Mouse (Mus musculus): ENCODE results near the gene Thbs3.
"Not testable (repeated sequence)": the region's sequence is repeated elsewhere in the genome, so short reads cannot be mapped to it uniquely, and the experiment has no call there.

The Thbs3 gene

DNA sequence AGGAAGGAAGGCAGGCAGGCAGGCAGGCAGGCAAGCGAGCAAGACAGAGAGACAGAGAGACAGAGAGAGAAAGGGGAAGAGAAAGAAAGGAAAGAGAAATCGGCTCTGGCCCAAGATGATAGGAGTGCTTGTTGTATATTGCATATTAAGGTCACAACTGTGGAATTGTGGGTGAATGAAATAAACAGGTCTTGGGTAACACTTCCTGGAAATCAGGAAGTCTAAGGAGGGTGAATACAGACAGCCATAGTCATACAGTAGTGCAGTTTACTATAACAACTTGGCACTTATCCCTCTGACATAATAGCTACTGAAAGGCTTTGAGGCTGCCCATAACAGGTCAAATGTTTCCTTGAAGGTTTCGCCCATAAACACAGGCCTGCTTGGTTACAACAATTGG, 15.1 kb upstream of the Thbs3 start:
- DNase-seq = no peak

DNA sequence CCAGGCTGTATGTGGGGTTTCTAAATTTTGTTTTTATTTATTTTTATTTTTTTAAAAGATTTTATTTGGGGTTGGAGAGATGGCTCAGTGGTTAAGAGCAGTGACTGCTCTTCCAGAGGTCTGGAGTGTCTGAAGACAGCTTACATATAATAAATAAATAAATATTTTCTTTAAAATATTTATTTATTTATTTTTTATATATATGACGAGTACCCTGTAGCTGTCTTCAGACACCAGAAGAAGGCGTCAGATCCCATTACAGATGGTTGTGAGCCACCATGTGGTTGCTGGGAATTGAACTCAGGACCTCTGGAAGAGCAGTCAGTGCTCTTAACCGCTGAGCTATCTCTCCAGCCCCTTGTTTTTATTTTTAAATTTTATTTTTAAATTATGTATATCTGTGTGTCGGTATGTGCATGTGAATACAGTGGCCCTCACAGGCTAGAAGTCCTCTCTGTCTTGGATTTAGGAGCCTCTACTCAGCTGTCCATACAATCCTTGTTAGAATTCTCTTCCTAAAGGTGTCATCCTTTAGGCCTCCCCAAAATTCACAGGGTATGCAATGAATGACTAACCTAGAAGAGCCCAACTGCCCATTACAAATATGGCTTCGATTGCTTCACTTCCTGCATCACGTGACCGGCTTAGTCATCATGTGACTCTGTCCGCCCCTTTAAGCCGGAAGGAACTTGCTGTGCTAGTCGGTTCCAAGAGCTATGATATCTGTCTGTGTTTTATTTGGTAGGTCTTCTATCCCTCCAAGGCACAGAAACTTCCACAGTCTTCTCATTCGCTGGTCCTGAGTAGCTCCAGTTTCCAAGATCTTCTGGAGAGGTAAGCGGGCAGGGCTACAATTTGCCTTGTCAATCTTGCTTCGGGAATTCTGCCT, 12.5 kb upstream of the Thbs3 start, which contains the start of gene Gba:
TSS of gene Gba (plus strand) at position 676 of the 889 bp plus-strand sequence.
- peak; percentile 88 for DNase-seq

DNA sequence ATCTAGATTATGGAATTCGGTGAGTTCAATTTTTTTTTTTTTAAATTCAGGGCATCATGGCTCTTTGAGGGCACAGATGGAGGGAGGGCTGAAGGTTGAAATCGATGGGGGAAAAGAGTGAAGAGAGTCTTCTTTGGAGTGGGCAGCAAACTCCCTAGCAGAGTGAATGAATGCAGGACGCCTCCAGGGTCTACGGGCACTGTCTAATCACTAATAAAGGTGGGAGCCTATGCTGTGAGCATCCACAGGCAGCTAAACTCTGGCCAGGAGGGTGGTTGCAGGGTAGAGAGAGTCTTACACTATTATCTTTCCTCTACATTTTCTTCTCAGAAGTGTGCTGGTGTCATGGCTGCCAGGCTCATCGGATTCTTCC, 11.9 kb upstream of the Thbs3 start:
- no peak for DNase-seq

DNA sequence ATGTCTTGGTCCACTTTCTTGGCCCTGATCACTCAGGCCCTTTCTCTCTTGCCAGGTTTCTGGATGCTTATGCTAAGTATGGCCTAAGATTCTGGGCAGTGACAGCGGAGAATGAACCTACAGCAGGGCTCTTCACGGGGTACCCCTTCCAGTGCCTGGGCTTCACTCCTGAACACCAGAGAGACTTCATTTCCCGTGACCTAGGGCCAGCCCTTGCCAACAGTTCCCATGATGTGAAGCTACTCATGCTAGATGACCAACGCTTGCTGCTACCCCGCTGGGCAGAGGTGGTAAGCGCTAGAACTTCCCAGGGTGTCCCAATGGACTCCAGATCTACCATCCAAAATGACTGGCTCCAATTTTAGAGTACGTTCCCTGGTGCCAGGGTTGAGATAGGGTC, 8.9 kb upstream of the Thbs3 start:
- DNase-seq = no peak

DNA sequence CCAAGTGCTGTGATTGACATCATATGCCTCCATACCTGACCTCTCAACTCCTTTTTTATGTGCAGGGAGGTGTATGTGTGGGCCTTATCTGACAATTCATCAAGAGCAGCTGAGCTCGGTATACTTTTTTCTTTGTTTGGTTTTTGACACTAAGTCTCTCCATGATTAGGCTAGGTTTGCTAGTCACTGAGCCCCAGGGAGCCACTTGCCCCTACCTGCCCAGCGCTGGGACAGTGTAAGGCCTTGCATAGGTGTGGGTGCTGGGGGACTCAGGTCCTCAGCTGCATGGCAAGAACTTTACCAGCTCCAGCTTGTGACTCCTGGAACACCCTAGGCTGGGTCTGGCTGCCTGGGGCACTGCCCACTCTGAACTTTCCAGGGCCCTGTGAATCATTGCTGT, 8.3 kb upstream of the Thbs3 start:
- DNase-seq = no peak

DNA sequence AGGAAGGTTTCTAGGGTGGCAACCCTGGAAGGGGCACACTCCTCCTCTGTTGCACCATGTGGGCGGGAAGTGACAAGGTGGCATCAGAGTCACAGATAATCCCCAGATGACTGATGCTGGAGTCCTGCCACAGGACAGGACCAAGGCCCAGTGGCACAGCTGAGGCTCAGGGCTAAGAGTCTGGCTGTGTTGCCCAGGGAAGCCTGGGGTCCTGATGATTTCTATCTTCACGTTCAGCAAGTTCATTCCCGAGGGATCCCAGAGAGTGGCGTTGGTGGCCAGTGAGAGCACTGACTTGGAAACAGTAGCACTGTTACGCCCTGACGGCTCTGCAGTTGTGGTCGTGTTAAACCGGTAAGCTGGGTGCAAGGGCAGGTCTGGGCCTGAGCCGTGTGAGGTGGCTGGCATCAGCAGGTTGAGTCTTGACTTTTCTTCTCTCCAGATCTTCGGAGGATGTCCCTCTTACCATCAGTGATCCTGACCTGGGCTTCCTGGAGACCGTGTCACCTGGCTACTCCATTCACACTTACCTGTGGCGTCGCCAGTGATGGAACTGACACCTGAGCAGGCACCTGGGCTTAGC, 6.8 kb upstream of the Thbs3 start:
- DNase-seq = no peak

DNA sequence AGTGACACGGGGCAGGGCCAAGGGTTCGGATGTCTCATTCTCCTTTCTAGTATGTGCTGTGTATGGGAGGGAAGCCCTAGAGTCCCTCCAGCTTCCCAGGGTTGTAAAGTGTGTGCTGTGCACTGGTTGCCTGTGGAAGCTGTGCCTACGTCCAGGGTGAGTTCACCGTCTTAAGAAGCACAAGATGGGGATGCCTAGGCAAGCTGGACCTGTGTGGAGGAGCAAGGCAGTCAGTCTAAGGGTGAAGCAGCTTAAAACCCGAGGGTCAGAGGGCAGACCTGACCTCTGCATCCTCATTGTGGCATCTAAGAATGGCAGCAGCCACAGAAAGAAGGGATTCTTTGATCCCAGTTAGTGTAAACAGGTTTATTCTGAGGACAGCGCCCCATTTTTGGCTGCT, 6.2 kb upstream of the Thbs3 start:
- DNase-seq = no peak

DNA sequence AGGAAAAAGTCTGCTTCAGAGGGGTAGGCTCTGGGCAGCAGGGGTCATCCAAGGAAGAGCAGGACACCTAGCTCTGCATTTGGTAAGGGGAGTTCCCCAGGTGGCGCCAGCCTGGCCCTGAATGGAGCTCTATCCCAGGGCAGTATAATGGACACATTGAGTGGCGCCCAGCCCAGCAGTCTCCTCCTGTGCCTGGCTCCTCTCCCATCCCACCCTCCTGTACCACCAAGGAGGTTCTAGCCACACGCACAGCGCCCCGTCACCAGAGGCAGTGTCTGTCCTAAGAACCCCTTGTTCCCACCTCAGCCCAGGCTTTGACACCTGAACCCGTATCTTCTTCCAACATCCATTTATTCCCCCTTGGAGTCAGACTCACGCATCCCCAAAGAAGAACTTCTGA, 5.2 kb upstream of the Thbs3 start:
- no peak for DNase-seq

DNA sequence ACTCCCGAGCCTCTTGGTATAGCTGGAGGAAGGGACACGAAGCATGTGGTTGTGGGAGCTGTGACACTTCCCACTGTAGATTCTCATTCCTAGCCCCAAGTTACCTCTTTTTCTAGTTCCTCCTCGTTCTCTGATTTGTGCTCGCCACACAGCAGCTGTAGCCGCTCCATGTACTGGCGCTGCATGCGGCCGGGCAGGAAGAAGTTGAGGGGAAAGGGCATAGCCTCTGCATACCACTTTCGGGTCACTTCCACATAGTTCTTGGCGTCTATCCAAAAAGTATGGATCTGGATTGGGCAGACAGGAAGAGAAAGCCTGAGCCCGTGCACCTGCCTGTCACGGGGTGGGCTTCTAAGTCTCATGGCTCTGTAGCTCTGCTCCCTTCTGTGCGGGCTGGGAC, 4.8 kb upstream of the Thbs3 start:
- DNase-seq = peak; percentile 19

DNA sequence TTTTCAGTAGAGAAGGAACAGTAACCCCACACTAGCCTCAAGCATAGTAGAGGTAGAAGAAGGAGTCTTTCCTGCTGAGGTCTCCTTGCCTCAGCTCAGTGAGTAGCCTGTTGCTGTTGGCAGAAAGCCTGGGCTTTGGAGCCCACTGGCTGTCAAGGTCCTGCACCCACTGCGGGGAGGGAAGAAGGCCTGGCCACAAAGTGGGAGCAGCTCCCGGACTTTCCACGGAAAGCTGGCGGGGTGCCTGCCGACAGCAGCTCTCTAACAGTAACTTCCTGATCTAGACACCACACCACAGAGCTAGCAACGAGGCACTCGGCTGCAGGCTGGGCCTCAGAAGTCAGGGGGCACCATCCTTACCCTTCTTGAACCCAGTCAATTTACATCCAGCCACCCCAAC, 4.2 kb upstream of the Thbs3 start:
- peak; percentile 28 for DNase-seq

DNA sequence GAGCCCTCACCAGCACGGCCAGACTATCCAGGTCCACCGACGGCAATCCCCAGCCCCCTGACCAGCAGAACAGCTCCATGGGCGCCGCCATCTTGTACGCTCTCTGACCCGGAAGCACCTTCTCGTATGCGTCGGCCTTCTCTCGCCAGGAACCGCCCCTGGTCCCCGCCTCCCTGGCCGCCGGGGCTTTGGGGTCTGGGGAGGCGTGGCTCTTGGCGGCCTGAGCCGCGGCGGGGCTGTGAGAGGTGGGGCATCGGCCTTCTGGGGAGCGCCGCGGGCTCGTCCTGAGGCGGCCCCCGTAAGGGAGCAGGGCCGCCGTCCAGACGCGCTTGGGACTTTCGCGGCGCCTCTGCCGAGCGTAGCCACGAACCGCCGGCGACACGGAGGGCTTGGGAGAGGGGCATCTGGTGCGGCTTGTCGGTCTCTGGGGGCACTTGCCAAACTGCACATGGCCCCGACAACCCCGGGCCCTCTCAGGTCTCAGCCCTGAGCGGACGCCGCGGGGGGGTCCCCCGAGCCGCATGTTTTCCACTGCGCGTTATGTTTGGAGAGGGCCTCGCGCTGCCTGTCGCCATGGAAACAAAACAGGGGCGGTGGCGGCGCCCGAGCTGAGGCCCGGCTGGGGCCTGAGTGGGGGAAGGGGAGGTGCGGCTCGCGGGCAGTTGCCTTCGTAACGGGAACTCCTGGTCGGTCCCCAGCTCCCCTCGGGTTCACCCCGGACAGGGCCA, 1.0 kb upstream of the Thbs3 start:
- peak; percentile 92 for DNase-seq

DNA sequence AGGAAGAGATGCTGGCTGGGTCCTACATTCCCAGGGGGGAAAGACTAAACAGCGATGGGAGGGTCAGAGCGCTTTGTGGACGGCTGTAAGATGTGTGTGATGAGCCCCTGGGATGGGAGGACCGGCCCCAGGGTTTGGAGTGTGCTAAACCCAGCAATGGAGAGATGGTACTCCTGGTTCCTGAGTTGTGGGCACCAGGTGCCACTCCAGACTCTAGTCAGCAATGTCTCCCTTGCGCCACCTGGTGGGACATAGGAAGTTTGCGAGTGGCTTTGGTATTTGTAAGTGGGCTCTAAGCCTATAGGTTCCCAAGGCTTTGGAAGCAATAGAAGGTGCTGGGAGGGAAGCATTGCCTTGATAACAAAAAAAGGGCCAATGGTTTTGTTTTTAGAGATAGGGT, 873 bp downstream of the Thbs3 start:
- DNase-seq = peak; percentile 88

DNA sequence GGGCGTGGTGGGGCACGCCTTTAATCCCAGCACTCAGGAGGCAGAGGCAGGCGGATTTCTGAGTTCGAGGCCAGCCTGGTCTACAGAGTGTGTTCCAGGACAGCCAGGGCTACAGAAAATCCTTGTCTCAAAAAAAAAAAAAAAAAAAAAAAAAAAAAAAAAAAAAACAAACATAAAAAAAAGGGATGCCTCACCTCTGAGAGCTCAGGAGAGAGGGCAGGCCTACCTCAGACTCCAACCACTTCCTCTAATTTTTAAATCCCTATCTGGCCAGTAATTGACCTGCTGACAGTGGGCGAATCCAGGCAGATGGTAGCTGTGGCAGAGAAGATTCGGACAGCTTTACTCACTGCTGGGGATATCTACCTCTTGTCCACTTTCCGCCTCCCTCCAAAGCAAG, 1.4 kb downstream of the Thbs3 start:
- DNase-seq = not testable (repeated sequence)

DNA sequence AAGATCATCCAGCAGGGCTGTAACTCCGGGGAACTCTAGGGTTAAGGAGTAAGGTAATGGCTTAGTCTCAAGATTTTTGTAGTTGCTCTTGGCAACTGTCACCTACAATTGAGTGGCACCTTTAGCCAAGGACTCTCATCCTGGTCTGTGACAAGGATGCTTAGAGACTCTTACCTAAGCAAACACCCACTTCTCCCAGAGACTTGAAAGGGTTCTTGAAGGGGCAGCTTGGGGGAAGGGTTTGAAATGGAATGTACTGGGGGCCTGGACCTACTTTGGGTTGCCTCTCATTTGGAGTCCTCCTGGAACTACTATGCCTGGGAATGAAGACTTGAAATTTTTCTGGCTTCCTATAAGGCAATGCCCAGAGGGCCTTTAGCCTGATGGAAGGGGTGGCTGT, 3.3 kb downstream of the Thbs3 start:
- no peak for DNase-seq

DNA sequence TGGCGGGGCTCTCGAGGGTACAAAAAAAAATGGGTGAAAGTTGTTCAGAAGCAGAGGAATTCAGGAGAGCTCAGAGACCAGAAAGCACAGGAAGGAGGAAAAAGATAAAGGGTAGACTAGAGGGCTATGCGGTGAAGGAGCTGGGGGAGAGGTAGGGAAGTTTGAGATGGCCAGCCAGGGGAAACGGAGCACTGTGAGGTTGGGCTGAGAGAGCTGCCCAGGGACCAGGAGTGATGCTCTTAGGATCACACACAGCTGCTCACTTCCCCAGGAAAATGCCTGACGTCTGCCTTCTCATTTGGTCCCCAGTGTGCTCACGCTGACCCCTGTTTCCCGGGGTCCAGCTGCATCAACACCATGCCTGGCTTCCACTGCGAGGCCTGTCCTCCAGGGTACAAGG, 4.6 kb downstream of the Thbs3 start:
- no peak for DNase-seq

DNA sequence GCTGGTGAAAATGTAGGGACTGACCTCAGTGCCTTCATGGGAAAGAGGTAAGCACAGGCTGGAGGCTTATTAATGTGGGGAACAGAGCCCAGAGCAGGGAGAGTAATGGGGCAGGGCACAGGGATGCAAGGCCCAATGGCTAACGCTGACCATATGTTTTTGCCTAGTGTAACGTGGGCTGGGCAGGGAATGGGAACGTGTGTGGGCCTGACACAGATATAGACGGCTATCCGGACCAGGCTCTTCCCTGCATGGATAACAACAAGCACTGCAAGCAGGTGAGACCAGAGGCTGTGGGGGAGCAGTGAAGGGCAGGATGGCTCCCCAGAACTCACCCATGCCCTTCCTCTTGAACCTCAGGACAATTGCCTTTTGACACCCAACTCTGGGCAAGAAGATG, 6.2 kb downstream of the Thbs3 start:
- no peak for DNase-seq

DNA sequence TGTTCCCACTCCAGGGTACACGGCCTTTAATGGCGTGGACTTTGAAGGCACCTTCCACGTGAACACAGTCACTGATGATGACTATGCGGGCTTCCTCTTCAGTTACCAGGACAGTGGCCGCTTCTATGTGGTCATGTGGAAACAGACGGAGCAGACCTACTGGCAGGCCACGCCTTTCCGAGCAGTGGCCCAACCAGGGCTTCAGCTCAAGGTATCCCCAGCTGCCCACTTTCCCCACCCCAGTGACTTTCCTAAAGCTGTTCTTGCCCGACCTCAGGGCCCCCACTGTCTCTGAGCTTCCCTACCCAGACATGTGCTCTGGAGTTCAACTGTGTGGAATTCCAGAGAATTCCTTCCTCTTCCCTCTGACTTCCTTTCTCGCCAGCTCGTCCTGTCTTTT, 9.8 kb downstream of the Thbs3 start:
- DNase-seq = no peak

DNA sequence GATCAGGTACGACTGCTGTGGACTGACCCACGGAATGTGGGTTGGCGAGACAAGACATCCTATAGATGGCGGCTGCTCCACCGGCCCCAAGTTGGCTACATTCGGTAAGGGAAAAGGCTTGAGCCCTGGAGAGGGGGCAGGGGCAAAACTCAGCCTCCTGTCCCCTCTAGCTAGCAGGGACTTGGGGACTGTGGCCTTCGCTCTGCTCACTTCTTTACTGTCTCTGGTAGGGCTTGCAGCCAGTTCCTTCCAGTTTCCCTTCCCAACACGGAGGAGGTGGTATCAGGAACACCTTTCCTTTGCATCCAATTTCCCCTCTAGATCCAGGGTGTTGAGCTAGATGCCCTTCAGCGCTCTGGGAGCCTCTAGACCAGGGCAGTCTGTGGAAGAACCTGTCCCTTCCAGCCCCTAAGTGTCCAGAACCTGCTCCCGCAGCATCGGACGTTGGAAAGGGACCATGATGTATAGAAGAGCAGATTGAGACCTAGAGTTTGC, 10.4 kb downstream of the Thbs3 start:
- DNase-seq = no peak

DNA sequence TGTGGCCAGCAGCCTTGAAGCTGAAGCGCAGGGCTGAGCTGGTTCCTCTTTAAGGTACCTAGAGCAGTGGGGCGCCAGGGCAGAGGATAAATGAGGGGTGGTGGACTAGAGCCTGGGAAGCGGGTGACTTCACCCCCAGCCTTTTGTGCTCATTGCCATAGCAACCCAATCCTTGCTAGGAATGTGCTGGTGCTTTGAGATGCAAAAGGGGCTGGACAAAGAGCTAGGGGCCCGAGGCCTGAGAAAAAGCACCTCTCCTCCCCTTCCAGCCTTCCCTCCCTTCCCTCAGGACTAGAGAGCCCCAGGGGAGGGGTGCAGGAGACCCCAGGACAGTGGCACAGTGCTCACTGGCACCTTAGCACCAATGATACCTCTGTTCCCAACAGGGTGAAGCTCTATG, 10.9 kb downstream of the Thbs3 start:
- no peak for DNase-seq

DNA sequence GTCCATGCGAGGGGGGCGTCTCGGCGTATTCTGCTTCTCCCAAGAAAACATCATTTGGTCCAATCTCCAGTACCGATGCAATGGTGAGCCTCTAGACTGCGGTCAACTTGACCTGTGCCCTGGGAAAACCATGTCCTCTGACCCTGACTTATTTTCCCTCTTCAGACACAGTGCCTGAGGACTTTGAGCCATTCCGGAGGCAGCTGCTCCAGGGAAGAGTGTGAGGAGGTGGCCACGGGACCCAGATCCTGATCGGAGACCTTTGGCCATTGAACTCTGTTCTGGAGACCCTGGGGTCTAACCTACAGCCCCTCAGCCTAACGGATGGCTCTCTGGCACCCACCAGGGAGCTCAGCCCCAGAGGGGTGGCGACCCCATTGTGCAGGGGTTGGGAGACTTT, 11.4 kb downstream of the Thbs3 start:
- no peak for DNase-seq

DNA sequence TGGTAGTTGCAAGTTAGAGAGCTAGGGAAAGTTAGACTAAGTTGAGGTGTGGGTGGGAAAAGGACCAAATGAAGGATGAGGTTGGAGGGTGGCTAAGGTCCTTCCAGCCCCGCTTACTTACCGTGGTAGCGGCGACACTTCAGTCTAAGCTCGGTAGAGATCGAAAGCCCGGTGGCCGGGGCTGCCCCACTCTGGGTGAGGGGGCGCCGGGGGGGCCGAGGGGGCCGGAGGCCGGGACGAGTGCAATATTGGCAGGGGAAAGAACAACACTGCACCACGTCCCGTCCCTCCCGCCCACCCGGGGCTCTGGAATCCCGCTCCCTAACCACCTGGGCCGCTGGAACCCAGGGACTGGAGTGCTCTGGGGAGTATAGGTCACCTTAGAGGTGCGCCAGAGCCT, 11.9 kb downstream of the Thbs3 start, which contains the start of gene Mtx1:
TSS of gene Mtx1 (minus strand) at position 189 of the 400 bp plus-strand sequence.
- DNase-seq = no peak

DNA sequence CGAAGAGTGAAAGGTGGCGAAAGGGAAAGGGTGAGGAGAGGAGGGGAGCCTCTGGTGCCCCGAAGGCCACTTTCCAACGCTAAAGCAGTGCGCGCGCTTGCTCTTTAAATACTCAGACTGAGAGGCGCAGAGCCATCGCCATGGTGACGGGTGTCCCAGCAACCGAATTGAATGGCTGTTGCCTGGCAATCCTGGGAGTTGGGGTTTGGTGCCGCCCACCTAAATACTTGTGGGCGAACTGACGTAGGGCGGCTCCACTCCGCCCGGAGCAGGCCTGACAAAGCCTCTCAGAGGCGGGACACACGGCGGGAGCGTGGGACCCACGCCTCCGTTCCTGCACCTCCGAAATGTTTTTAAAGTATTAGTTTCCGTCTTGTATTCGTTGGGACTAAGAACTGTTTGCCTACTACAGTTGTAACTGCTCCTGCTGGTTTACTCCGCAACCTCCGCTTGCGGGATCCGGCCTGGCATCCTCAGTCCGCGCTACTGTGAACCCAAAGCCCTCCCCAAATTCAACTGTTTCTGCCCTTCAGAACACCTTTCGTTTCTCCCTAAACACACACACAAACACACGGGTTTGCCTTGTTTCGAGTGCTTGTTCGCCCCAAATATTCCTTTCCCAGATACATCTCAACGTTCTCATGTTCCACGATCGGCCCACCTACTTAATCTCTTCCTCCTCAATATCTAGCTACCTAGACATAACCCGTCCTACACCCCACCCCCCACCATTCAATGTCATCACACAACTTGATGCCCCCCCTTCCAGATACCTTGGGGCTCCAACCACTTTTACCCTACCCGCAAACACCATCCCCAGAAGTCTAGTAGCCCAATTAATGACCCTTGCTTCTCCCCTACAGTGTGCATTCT, 12.6 kb downstream of the Thbs3 start:
- DNase-seq = peak; percentile 86

DNA sequence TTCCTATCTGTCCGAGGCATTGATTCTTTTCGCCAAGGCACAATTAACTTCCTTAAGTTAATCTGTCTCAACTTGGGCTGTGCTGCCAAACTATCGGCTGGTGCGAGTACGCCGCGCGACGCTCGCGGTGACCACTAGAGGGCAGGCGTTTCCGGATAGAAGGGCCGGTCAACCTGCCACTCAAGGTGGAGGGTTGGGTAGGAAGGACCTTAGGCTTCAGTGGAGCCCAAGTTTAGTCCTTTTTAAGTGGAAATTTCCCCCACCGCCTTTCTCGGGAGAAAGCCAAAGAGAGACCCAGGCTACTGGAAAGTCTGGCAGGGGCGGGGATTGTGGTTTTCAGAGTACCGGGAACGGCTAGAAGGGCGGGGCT, 13.2 kb downstream of the Thbs3 start:
- peak; percentile 93 for DNase-seq

All from kidney, adult 18-20 months (tissue).